Mouse (Mus musculus): ENCODE measurements around the gene Gm45062.

Gm45062 gene

DNA sequence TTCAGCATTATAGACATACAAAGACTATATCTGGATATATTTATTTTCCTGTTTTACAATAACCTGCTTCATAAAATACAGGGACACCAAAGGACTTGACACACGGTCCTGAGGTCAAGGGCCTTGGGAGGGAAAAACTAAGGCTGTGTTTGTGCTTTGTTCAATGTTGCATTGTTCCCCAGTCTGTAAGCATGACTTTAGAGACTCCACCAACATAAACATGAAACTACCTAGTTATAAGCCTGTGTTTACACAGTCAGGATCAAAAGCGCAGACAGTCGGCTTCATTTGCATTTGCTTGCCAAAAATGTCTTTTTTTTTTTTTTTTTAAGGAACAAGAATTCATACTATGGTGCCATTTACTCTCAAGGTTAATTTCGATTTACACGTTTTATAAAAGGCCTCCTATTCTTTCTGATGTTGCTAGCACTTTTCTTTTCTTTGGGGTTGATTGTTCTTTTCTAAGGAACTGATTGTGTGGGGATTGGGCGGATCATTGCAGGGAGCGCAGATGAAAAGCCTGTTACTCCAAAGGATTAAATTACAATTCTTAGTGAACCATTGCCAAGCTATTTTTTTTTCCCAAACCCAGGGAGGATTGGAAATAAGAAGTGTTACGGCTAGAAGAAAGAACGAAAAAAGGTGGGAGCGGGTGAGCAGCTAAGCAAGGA is 208.6 kb downstream of the Gm45062 start:
- DNase-seq (ENCODE audit: extremely low read depth, insufficient read length, low spot score), result no peak

DNA sequence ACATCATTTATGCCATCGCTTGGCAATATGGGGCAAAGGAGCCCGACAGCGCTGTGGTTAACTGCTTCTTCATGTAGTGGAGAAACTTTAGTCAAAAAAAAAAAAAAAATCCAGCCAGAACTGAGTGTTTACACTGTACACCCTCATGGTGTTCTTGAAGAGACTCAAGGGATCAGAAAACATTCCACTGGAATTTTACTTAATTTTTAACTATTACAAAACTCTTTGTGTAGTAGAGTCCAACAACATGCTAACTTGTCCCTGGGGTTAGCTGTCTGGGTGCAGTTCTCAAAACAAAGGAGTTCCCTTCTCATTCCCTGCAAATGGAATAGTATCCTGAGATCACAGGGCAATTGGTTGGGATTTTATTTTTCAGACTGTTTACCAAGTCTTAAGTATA is 210.7 kb downstream of the Gm45062 start:
- no peak for DNase-seq (ENCODE audit: extremely low read depth, insufficient read length, low spot score)

DNA sequence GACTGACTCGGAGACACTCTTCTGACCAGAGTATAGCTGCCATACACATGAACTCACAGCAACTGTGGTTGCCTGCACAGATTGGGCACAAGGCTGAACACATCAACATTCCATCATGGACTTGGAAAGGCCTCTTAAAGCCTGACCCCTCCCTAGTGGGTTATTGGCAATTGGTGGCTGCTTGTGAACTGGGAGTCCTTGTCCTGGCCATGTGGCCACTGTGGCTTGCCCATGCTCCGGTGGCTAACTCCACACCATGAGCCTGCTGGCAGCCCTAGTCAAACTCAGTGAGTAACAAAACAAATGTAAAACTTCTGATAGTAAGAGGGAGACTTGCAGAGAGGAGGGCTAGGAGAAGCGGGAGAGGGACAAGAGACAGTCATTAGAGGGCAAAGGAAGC is 212.9 kb downstream of the Gm45062 start:
- peak; percentile 18 for DNase-seq (ENCODE audit: extremely low read depth, insufficient read length, low spot score)

DNA sequence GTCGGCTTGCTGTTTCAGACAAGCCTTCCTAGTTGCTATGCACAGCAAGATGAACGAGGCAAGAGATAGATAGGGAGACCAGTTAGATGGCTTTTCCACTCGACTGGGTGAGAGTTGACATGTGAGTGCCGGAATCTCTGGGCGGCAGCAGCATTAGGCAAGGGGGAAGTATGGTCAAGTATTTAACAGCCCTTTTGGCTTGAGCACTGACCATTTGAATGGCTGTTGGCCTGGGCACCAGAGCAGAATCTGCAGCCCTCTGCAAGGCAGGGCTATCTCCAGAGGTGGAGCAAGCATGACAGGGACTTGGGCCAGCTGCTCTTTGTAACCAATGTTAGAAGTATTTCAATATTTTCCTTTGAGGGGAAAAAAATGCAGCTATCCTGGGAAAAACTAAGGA is 213.7 kb downstream of the Gm45062 start:
- no peak for DNase-seq (ENCODE audit: extremely low read depth, insufficient read length, low spot score)

- DNase-seq (ENCODE audit: extremely low read depth, insufficient read length, low spot score), result no peak
Observed at GRCm38 (mm10) chr6:8473498-8473897, 214.2 kb downstream of the Gm45062 start.

- DNase-seq (ENCODE audit: extremely low read depth, insufficient read length, low spot score), result no peak
Observed at GRCm38 (mm10) chr6:8474316-8474715, 215.1 kb downstream of the Gm45062 start.

- DNase-seq (ENCODE audit: extremely low read depth, insufficient read length, low spot score), result no peak
Observed at GRCm38 (mm10) chr6:8474820-8475219, 215.6 kb downstream of the Gm45062 start.

- no peak for DNase-seq (ENCODE audit: extremely low read depth, insufficient read length, low spot score)
Observed at GRCm38 (mm10) chr6:8479176-8479575, 219.9 kb downstream of the Gm45062 start.

- DNase-seq (ENCODE audit: extremely low read depth, insufficient read length, low spot score), result peak; percentile 13
Observed at GRCm38 (mm10) chr6:8484437-8485275, 225.4 kb downstream of the Gm45062 start.

DNA sequence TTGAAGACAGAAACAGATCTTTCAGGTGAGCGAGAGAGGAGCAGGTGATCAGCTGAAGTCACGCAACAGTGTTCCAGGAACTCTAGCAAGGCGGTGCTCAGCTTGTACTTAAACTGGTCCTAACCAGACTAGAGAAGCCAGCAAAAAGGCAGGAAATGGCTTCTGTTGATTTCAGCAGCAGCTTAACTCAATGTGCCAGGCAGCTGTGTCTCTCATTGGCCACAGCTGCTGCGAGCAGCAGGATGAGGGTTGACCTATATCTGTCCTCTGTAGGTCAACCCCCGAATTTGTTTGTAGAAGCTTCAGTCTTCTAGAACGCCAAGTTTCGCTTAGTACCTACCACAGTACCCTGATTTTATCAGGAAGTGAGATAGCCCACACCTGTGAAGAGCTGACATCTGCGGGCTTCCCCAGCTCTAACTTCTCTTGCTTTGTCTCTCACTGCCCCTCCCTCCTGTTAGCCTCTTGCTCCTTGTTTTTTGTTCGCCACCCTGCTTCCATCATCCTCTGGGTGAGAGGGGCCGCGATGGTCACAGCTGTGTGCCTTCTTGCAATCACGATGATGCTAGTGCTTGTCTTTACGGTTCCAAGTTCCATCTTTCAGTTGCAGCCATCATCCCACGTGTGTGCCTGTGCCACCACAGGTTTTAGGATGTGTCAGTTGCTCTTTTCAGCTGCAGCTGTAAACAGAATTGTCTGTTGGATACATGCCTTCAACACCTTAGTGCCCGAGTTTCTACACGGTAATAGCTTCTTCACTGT is 226.3 kb downstream of the Gm45062 start:
- DNase-seq (ENCODE audit: extremely low read depth, insufficient read length, low spot score), result no peak

DNA sequence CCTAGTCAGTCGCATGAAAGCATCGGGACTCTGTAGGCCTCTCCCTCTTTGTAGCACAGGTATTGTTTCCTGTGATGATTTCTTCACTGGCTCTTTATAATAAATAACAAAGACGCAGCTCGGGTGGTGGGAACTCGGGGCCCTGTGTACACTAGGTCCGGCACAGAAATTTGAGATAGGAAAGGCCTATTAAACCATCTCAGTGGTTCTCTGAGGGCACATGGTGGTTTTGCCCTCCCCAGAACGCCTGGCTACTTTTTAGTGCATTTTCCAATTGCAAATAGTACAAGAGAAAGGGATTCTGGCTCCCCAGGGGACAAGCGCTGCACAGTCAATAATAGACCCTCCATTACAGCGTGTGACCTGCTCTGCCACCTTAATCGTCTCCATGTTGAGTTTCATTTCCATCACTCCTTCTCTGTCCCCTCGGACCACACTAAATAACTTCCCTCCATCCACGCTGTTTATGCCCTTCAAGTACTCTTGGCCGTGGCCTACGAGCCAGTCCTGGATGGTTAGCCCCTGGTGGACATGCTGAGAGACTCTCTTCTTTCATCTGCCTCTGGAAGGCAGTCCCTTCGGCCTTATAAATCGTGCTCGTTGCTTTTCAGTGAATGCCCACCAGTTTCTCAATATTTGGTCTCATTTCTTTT is 227.3 kb downstream of the Gm45062 start:
- no peak for DNase-seq (ENCODE audit: extremely low read depth, insufficient read length, low spot score)

GRCm38 (mm10) chr6:8487044-8487853 is 228.0 kb downstream of the Gm45062 start:
- DNase-seq (ENCODE audit: extremely low read depth, insufficient read length, low spot score), result no peak

GRCm38 (mm10) chr6:8488249-8488648 is 229.0 kb downstream of the Gm45062 start:
- no peak for DNase-seq (ENCODE audit: extremely low read depth, insufficient read length, low spot score)

DNA sequence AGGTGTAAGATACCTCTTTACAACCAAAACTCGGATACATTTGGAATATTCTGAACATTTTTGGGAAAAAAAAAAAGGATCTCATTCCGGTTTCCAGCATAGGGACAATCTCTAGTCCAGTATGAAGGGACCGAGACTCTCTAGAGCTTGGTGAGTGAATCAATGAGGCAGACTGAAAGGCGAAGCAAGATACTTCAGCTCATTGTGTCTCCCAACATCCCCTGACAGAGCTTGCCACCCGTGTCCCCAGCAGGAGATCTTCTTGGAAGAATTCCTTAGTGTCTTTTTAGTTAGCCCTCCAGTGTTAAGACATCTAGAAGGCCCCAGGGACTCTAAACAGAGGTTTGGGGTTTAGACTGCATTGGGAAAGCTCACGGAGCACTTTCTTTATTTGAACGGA is 230.0 kb downstream of the Gm45062 start:
- DNase-seq (ENCODE audit: extremely low read depth, insufficient read length, low spot score), result no peak

DNA sequence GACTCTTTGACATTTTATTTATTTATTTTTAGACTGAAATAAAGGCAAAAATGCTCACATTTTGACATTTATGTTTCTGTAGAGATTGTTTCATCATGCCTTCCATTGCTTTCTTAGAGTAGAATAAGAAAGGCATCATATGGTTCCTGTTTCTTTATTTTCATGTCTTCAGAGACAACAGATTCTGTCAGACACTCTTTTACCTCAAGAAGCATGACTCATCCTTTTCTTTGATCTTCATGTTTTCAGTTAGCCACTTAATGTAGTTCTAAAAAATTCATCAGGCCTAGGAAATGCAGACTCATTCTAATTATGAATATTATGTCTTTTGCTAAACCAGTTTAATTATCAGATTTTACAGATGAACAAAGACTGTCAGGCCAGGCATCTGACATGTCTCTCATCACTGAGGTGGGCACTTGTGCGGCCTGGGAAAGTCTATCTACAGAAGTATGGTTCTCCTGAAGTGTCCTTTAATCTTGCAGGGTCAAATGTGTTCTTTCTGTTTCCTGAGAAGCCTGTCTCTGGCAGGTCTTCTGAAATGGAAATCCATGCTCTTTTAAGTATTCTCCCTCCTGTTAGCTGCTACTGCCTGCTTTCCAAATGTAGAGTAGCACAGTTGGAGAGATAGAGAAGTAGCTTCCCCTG is 230.8 kb downstream of the Gm45062 start:
- DNase-seq (ENCODE audit: extremely low read depth, insufficient read length, low spot score), result no peak

DNA sequence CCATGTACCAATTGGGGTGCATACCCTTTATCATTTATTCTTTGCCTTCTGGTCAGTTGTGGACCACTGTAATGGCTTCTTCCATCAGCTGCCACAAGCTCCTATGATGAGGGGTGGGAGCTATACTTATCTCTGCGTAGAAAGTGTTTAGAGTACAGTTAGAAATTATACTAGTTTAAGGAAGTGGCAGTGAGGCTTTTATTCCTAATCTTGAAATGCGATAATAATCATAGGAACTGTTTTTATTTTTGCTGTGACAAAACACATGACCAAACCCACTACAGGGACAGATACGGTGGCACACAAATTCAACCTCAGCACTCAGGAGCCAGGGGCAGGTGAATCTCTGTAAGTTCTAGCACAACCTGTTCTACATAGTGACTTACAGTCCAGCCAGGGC is 233.0 kb downstream of the Gm45062 start:
- DNase-seq (ENCODE audit: extremely low read depth, insufficient read length, low spot score), result no peak

DNA sequence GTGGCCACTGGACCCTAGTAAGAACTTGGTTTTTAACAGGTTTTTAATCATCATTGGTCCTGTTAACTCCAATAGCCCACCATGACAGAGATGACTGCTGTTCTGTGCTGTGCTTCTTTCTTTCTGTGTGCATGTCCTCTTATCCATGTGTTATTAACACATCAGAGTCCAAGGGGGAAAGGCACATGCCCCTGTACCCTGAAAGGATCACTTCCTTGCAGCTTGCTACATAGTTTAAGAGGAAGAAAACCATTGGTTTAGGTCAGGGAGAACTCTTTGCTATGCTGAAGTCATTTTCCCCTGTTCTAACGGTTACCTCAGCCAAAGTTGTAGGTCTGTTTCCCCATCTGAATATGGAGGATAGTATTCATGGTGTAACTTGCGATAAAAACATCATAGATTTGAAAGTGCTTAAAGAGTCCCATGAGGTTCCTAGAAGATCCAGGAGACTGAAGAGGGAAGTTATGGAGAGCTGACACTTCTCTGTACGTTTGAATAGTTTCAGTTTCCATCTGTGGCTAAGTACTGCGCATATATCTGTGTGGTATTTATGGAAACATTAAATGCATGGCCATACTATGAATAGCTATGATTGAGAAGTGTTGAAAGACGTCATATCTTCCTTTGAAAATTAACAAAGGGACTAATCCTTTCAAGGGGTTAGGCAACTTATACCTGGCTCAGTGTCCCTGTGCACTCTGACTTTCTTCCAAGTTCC is 236.0 kb downstream of the Gm45062 start:
- no peak for DNase-seq (ENCODE audit: extremely low read depth, insufficient read length, low spot score)

- DNase-seq (ENCODE audit: extremely low read depth, insufficient read length, low spot score), result peak; percentile 15
Observed at GRCm38 (mm10) chr6:8495827-8496222, 236.6 kb downstream of the Gm45062 start.
